Mouse (Mus musculus): ENCODE data around the gene Gas8. TPM values are rescaled to one million over a fixed set of nuclear protein-coding genes. Genes with fewer than 3 reads are reported as not detected.
"Not testable (repeated sequence)": the region's sequence is repeated elsewhere in the genome, so short reads cannot be mapped to it uniquely, and the experiment has no call there.

The Gas8 gene
- polyA plus RNA-seq, 1 experiment from 2014 or later: 36.2 TPM

- peaks cover 42% of the 10 kb centered on the region for H3K36me3 ChIP-seq (ENCODE audit: control insufficient read depth, insufficient read depth, low read length)
- 93% methylated on average over 5 of the region's 5 CpGs for WGBS
These were observed 11.5 kb upstream of the Gas8 start for GRCm38 (mm10) chr8:123507153-123507552.

GRCm38 (mm10) chr8:123510819-123511218, 7.8 kb upstream of the Gas8 start:
- Histone ChIP-seq H3K4me2 (replicated peaks; ENCODE audit: low read depth, low read length) (no peak overlapping the region), H3K36me3 (ENCODE audit: control insufficient read depth, insufficient read depth, low read length) (peaks cover 18% of the 10 kb centered on the region; the same call in 1 of the 2 replicates), H3K4me3 (ENCODE audit: low read length) (no peak overlapping the region), H3K4me1 (ENCODE audit: control insufficient read depth, insufficient read depth, low read length) (peaks cover 9% of the 10 kb centered on the region; the same call in 1 of the 2 replicates), H3K27me3 (ENCODE audit: control insufficient read depth, insufficient read depth, low read length) (peaks cover 27% of the 10 kb centered on the region), H3K27ac (ENCODE audit: low read depth, low read length) (no peak overlapping the region), H3K9ac (ENCODE audit: low read depth, low read length) (no peak overlapping the region), H3K9me3 (ENCODE audit: control insufficient read depth, low read length) (no peaks in the 10 kb centered on the region)
- ATAC-seq (ENCODE audit: low FRiP score, low TSS enrichment): no peak
- 79% methylated on average over 5 of the region's 5 CpGs for WGBS

More at GRCm38 (mm10) chr8:123507153-123507552, 11.5 kb upstream of the Gas8 start:
- Histone ChIP-seq H3K27ac (ENCODE audit: low read depth, low read length) (no peak overlapping the region), H3K4me1 (ENCODE audit: control insufficient read depth, insufficient read depth, low read length) (peaks cover 12% of the 10 kb centered on the region), H3K27me3 (ENCODE audit: control insufficient read depth, insufficient read depth, low read length) (no peaks in the 10 kb centered on the region), H3K4me3 (ENCODE audit: low read length) (no peak overlapping the region), H3K9ac (ENCODE audit: low read depth, low read length) (no peak overlapping the region), H3K9me3 (ENCODE audit: control insufficient read depth, low read length) (no peaks in the 10 kb centered on the region), H3K4me2 (replicated peaks; ENCODE audit: low read depth, low read length) (no peak overlapping the region)
- ATAC-seq (ENCODE audit: low FRiP score, low TSS enrichment): no peak

- H3K4me3 ChIP-seq (ENCODE audit: low read length): peak overlapping the region; percentile 70
- no peaks in the 10 kb centered on the region for H3K9me3 ChIP-seq (ENCODE audit: control insufficient read depth, low read length)
- ATAC-seq (ENCODE audit: low FRiP score, low TSS enrichment): no peak
- H3K4me2 ChIP-seq (replicated peaks; ENCODE audit: low read depth, low read length): peak overlapping the region; percentile 98
- H3K36me3 ChIP-seq (ENCODE audit: control insufficient read depth, insufficient read depth, low read length): peaks cover 5% of the 10 kb centered on the region; the same call in 1 of the 2 replicates
- peaks cover 9% of the 10 kb centered on the region; the same call in 1 of the 2 replicates for H3K4me1 ChIP-seq (ENCODE audit: control insufficient read depth, insufficient read depth, low read length)
- no peak overlapping the region for H3K9ac ChIP-seq (ENCODE audit: low read depth, low read length)
- 1% methylated on average over 9 of the region's 9 CpGs for WGBS
- H3K27me3 ChIP-seq (ENCODE audit: control insufficient read depth, insufficient read depth, low read length): peaks cover 31% of the 10 kb centered on the region
- H3K27ac ChIP-seq (ENCODE audit: low read depth, low read length): no peak overlapping the region
These were observed 4.5 kb upstream of the Gas8 start for GRCm38 (mm10) chr8:123514136-123514535.

GRCm38 (mm10) chr8:123514781-123515539, 3.7 kb upstream of the Gas8 start, which contains the start of gene Dbndd1:
Gene Dbndd1 (minus strand): TSS chr8:123515463.
- H3K4me2 ChIP-seq (replicated peaks; ENCODE audit: low read depth, low read length): peak within 1 kb of the TSS; percentile 98
- H3K9ac ChIP-seq (ENCODE audit: low read depth, low read length): peak within 1 kb of the TSS; percentile 55
- peak; percentile 67 for ATAC-seq (ENCODE audit: low FRiP score, low TSS enrichment)
- H3K9me3 ChIP-seq (ENCODE audit: control insufficient read depth, low read length): no peaks in the 10 kb centered on the region
- peaks cover 15% of the 10 kb centered on the region; the same call in 1 of the 2 replicates for H3K4me1 ChIP-seq (ENCODE audit: control insufficient read depth, insufficient read depth, low read length)
- under 1% methylated on average over 48 of the region's 63 CpGs for WGBS
- peaks cover 31% of the 10 kb centered on the region for H3K27me3 ChIP-seq (ENCODE audit: control insufficient read depth, insufficient read depth, low read length)
- H3K4me3 ChIP-seq (ENCODE audit: low read length): peak within 1 kb of the TSS; percentile 70
- H3K36me3 ChIP-seq (ENCODE audit: control insufficient read depth, insufficient read depth, low read length): no peaks in the 10 kb centered on the region
- no peak within 1 kb of the TSS for H3K27ac ChIP-seq (ENCODE audit: low read depth, low read length)

GRCm38 (mm10) chr8:123515540-123515897, 3.1 kb upstream of the Gas8 start:
- Histone ChIP-seq H3K36me3 (ENCODE audit: control insufficient read depth, insufficient read depth, low read length) (peaks cover 4% of the 10 kb centered on the region; the same call in 1 of the 2 replicates), H3K27ac (ENCODE audit: low read depth, low read length) (no peak overlapping the region), H3K9ac (ENCODE audit: low read depth, low read length) (no peak overlapping the region), H3K9me3 (ENCODE audit: control insufficient read depth, low read length) (no peaks in the 10 kb centered on the region), H3K4me2 (replicated peaks; ENCODE audit: low read depth, low read length) (peak overlapping the region; percentile 98), H3K4me1 (ENCODE audit: control insufficient read depth, insufficient read depth, low read length) (peaks cover 15% of the 10 kb centered on the region; the same call in 1 of the 2 replicates), H3K27me3 (ENCODE audit: control insufficient read depth, insufficient read depth, low read length) (peaks cover 31% of the 10 kb centered on the region), H3K4me3 (ENCODE audit: low read length) (peak overlapping the region; percentile 70)
- no peak for ATAC-seq (ENCODE audit: low FRiP score, low TSS enrichment)
- WGBS: 1% methylated on average over 10 of the region's 11 CpGs

GRCm38 (mm10) chr8:123516596-123516995, 2.0 kb upstream of the Gas8 start:
- Histone ChIP-seq H3K9me3 (ENCODE audit: control insufficient read depth, low read length) (no peaks in the 10 kb centered on the region), H3K9ac (ENCODE audit: low read depth, low read length) (no peak overlapping the region), H3K4me1 (ENCODE audit: control insufficient read depth, insufficient read depth, low read length) (peaks cover 15% of the 10 kb centered on the region; the same call in 1 of the 2 replicates), H3K36me3 (ENCODE audit: control insufficient read depth, insufficient read depth, low read length) (peaks cover 9% of the 10 kb centered on the region; the same call in 1 of the 2 replicates), H3K27me3 (ENCODE audit: control insufficient read depth, insufficient read depth, low read length) (peaks cover 31% of the 10 kb centered on the region), H3K4me2 (replicated peaks; ENCODE audit: low read depth, low read length) (no peak overlapping the region), H3K27ac (ENCODE audit: low read depth, low read length) (no peak overlapping the region), H3K4me3 (ENCODE audit: low read length) (no peak overlapping the region)
- 35% methylated on average over 2 of the region's 2 CpGs for whole genome bisulfite sequencing
- ATAC-seq (ENCODE audit: low FRiP score, low TSS enrichment): no peak

GRCm38 (mm10) chr8:123518172-123518571, 462 bp upstream of the Gas8 start:
- H3K9ac ChIP-seq (ENCODE audit: low read depth, low read length): no peak overlapping the region
- no peaks in the 10 kb centered on the region for H3K9me3 ChIP-seq (ENCODE audit: control insufficient read depth, low read length)
- ATAC-seq (ENCODE audit: low FRiP score, low TSS enrichment): no peak
- peak overlapping the region; percentile 88 for H3K4me2 ChIP-seq (replicated peaks; ENCODE audit: low read depth, low read length)
- H3K27me3 ChIP-seq (ENCODE audit: control insufficient read depth, insufficient read depth, low read length): peaks cover 24% of the 10 kb centered on the region
- H3K36me3 ChIP-seq (ENCODE audit: control insufficient read depth, insufficient read depth, low read length): peaks cover 22% of the 10 kb centered on the region
- H3K27ac ChIP-seq (ENCODE audit: low read depth, low read length): no peak overlapping the region
- H3K4me1 ChIP-seq (ENCODE audit: control insufficient read depth, insufficient read depth, low read length): peaks cover 15% of the 10 kb centered on the region; the same call in 1 of the 2 replicates
- WGBS: 40% methylated on average over 10 of the region's 10 CpGs
- H3K4me3 ChIP-seq (ENCODE audit: low read length): peak overlapping the region; percentile 82

GRCm38 (mm10) chr8:123520048-123520447, 1.4 kb downstream of the Gas8 start:
- H3K27ac ChIP-seq (ENCODE audit: low read depth, low read length); H3K4me3 ChIP-seq (ENCODE audit: low read length); H3K4me1 ChIP-seq (ENCODE audit: control insufficient read depth, insufficient read depth, low read length); H3K9ac ChIP-seq (ENCODE audit: low read depth, low read length); H3K4me2 ChIP-seq (replicated peaks; ENCODE audit: low read depth, low read length); ATAC-seq (ENCODE audit: low FRiP score, low TSS enrichment); H3K27me3 ChIP-seq (ENCODE audit: control insufficient read depth, insufficient read depth, low read length); H3K9me3 ChIP-seq (ENCODE audit: control insufficient read depth, low read length): not testable (repeated sequence)
- 88% methylated on average over 1 of the region's 1 CpGs for WGBS
- H3K36me3 ChIP-seq (ENCODE audit: control insufficient read depth, insufficient read depth, low read length): peaks cover 41% of the 10 kb centered on the region

Measured in kidney, embryonic 14.5 days (tissue).